Mouse (Mus musculus) MEL (cell line): Measurements from ENCODE around the gene Arid1a. TPM values are rescaled to one million over a fixed set of nuclear protein-coding genes. Genes with fewer than 3 reads are reported as not detected.

ENCODE experiments used
- DNase-seq: peaks from one replicate; pipeline ENCODE4 v3.0.0; 2011; ENCODE audit warnings: low read depth, low spot score
- H3K27ac ChIP-seq: 2 replicates; pipeline ENCODE4 v1.5.1; 2012; ENCODE audit warnings: low read depth, mild to moderate bottlenecking, control low read depth, low read length, moderate library complexity; ENCODE audit not compliant: control insufficient read depth
- H3K27me3 ChIP-seq, 2 experiments: fragments of 150-350 bp in 1 of 2; sonication (generic) in 1 of 2; 2 replicates each; pipeline ENCODE4 v1.6.1; 2012; ENCODE audit warnings: low read length in 2 of 2, mild to moderate bottlenecking in 2 of 2, improper control_type of control experiment in 1 of 2, moderate library complexity in 1 of 2; ENCODE audit not compliant: insufficient read depth in 2 of 2, control insufficient read depth in 1 of 2
- H3K36me3 ChIP-seq, 2 experiments: 2 replicates each; pipeline ENCODE4 v1.6.1; 2012 to 2014; ENCODE audit warnings: low read length in 2 of 2, improper control_type of control experiment in 1 of 2, inconsistent platforms in 1 of 2, mild to moderate bottlenecking in 1 of 2; ENCODE audit not compliant: insufficient read depth in 2 of 2, control insufficient read depth in 1 of 2
- H3K4me1 ChIP-seq, 2 experiments: fragments of 150-350 bp in 1 of 2; sonication (generic) in 1 of 2; 2 replicates each; pipeline ENCODE4 v1.6.1; 2012; ENCODE audit warnings: low read length in 2 of 2, improper control_type of control experiment in 1 of 2, mild to moderate bottlenecking in 1 of 2; ENCODE audit not compliant: insufficient read depth in 2 of 2, control insufficient read depth in 1 of 2
- H3K4me3 ChIP-seq, 2 experiments: fragments of 150-350 bp in 1 of 2; sonication (generic) in 1 of 2; 2 replicates each; pipeline ENCODE4 v1.5.1; 2012; ENCODE audit warnings: low read depth in 2 of 2, low read length in 2 of 2, mild to moderate bottlenecking in 2 of 2, moderate library complexity in 2 of 2, control low read depth in 1 of 2, improper control_type of control experiment in 1 of 2; ENCODE audit not compliant: control insufficient read depth in 1 of 2, insufficient read depth in 1 of 2
- H3K79me2 ChIP-seq: 2 replicates; pipeline ENCODE4 v1.6.1; 2012; ENCODE audit warnings: mild to moderate bottlenecking, low read length, moderate library complexity; ENCODE audit not compliant: control insufficient read depth, poor library complexity, insufficient read depth
- H3K9ac ChIP-seq: 2 replicates; pipeline ENCODE4 v1.6.1; 2012; ENCODE audit warnings: low read depth, mild to moderate bottlenecking, control low read depth, low read length, moderate library complexity; ENCODE audit not compliant: control insufficient read depth, poor library complexity, severe bottlenecking
- H3K9me3 ChIP-seq: fragments of 150-350 bp; sonication (generic); replicated peaks from 2 replicates; pipeline ENCODE4 v1.6.1; 2012; ENCODE audit warnings: mild to moderate bottlenecking, low read length, improper control_type of control experiment, moderate library complexity; ENCODE audit not compliant: insufficient read depth
- BHLHE40 ChIP-seq: IDR thresholded peaks from 2 replicates; pipeline ENCODE4 v1.6.1; 2012; ENCODE audit warnings: low read depth, mild to moderate bottlenecking, inconsistent platforms, low read length, improper control_type of control experiment, borderline replicate concordance
- CHD1 ChIP-seq: IDR thresholded peaks from 2 replicates; pipeline ENCODE4 v1.6.1; 2012; ENCODE audit warnings: low read depth, mild to moderate bottlenecking, inconsistent platforms, low read length, improper control_type of control experiment
- CHD2 ChIP-seq: IDR thresholded peaks from 2 replicates; pipeline ENCODE4 v1.6.1; 2011; ENCODE audit warnings: low read length, improper control_type of control experiment
- GATA1 ChIP-seq: IDR thresholded peaks from 2 replicates; pipeline ENCODE4 v1.6.1; 2011; ENCODE audit warnings: low read depth, low read length, improper control_type of control experiment
- HCFC1 ChIP-seq: IDR thresholded peaks from 2 replicates; pipeline ENCODE4 v1.6.1; 2012; ENCODE audit warnings: low read depth, mild to moderate bottlenecking, inconsistent platforms, low read length, improper control_type of control experiment, moderate library complexity
- KAT2A ChIP-seq: conservative IDR thresholded peaks from 2 replicates; pipeline ENCODE4 v1.6.1; 2012; ENCODE audit warnings: low read depth, low read length, improper control_type of control experiment, inconsistent platforms
- MAFK ChIP-seq: IDR thresholded peaks from 2 replicates; pipeline ENCODE4 v1.6.1; 2011; ENCODE audit warnings: low read depth, mild to moderate bottlenecking, low read length, improper control_type of control experiment, borderline replicate concordance
- MAZ ChIP-seq: IDR thresholded peaks from 2 replicates; pipeline ENCODE4 v1.6.1; 2012; ENCODE audit warnings: low read depth, mild to moderate bottlenecking, inconsistent platforms, low read length, improper control_type of control experiment
- MEF2A ChIP-seq: IDR thresholded peaks from 2 replicates; pipeline ENCODE4 v1.6.1; 2014; ENCODE audit warnings: low read depth, mild to moderate bottlenecking, inconsistent platforms, low read length, improper control_type of control experiment; ENCODE audit not compliant: poor library complexity, insufficient replicate concordance, severe bottlenecking; ENCODE audit errors: extremely low read depth
- MYC ChIP-seq: IDR thresholded peaks from 2 replicates; pipeline ENCODE4 v1.6.1; 2011; ENCODE audit warnings: low read depth, mild to moderate bottlenecking, low read length, improper control_type of control experiment, moderate library complexity
- POLR2A ChIP-seq, 2 experiments: IDR thresholded peaks; 2 replicates each; pipeline ENCODE4 v1.6.1; 2011 to 2012; ENCODE audit warnings: low read length in 2 of 2, mild to moderate bottlenecking in 2 of 2, control low read depth in 1 of 2, improper control_type of control experiment in 1 of 2, low read depth in 1 of 2, moderate library complexity in 1 of 2; ENCODE audit not compliant: control insufficient read depth in 1 of 2, insufficient read depth in 1 of 2, poor library complexity in 1 of 2
- SIN3A ChIP-seq: IDR thresholded peaks from 2 replicates; pipeline ENCODE4 v1.6.1; 2012; ENCODE audit warnings: low read length, improper control_type of control experiment, inconsistent platforms
- TBP ChIP-seq: IDR thresholded peaks from 2 replicates; pipeline ENCODE4 v1.8.0; 2011; ENCODE audit warnings: low read depth, low read length, improper control_type of control experiment
- UBTF ChIP-seq: IDR thresholded peaks from 2 replicates; pipeline ENCODE4 v1.6.1; 2012; ENCODE audit warnings: low read depth, mild to moderate bottlenecking, inconsistent platforms, low read length, improper control_type of control experiment, moderate library complexity, borderline replicate concordance; ENCODE audit not compliant: insufficient read depth
- USF1 ChIP-seq: IDR thresholded peaks from 2 replicates; pipeline ENCODE4 v1.6.1; 2014; ENCODE audit warnings: low read depth, mild to moderate bottlenecking, inconsistent platforms, low read length, improper control_type of control experiment, moderate library complexity
- ZMIZ1 ChIP-seq: IDR thresholded peaks from 2 replicates; pipeline ENCODE4 v1.6.1; 2012; ENCODE audit warnings: low read depth, mild to moderate bottlenecking, inconsistent platforms, low read length, improper control_type of control experiment, moderate library complexity
- ZNF384 ChIP-seq: IDR thresholded peaks from 2 replicates; pipeline ENCODE4 v1.6.1; 2012; ENCODE audit warnings: low read depth, mild to moderate bottlenecking, inconsistent platforms, low read length, improper control_type of control experiment
- polyA plus RNA-seq, 2 experiments: library from polyadenylated mRNA; stranded (reverse) in 1 of 2; unstranded in 1 of 2; fragments of >175 nt in 1 of 2; fragments of >200 nt in 1 of 2; gene quantifications; 2 replicates each; pipeline versions ENCODE4 v1.2.1 to v1.2.4; 2012; ENCODE audit warnings: low replicate concordance in 2 of 2, low read depth in 1 of 2; ENCODE audit not compliant: insufficient read length in 2 of 2, insufficient read depth in 1 of 2, missing spikeins in 1 of 2
- total RNA-seq: library from RNA; depleted of rRNA; stranded (reverse); fragments of 300-350 nt; gene quantifications from 2 replicates; pipeline ENCODE4 v1.2.3, GENCODE M21; 2012; rRNA removed

Gene Arid1a
- 18.1 and 22.7 TPM in 2 replicates for total RNA-seq
- polyA plus RNA-seq = 10 to 100 TPM; 70.6 to 83.3 TPM

- H3K4me1 ChIP-seq = peaks cover 0 to 11% of the 10 kb centered on the region in 2 experiments; a peak in 2 of 4 replicates
- DNase-seq = peak; percentile 96
- H3K27me3 ChIP-seq = no peaks in the 10 kb centered on the region
- H3K36me3 ChIP-seq = peaks cover 0 to 3% of the 10 kb centered on the region in 2 experiments; a peak in 2 of 4 replicates
- TF ChIP-seq GATA1 (peak; percentile 90), UBTF (peak; percentile 5; the same call in 1 of the 2 replicates), MEF2A (no peak), CHD2 (no peak), POLR2A (IDR thresholded peaks at IDR 0.05; ENCODE audit: control insufficient read depth in 1 of 2, insufficient read depth in 1 of 2, low read depth in 1 of 2, low read length in 2 of 2, poor library complexity in 1 of 2) (peak; percentile 84 to 89), MAZ (no peak), SIN3A (no peak), ZMIZ1 (no peak), USF1 (no peak), BHLHE40 (no peak), HCFC1 (no peak), TBP (peak; percentile 95), ZNF384 (no peak), MAFK (no peak), MYC (no peak), CHD1 (no peak), KAT2A (no peak)
- peak within 1 kb of the TSS; percentile 99 for H3K27ac ChIP-seq
- H3K4me3 ChIP-seq = peak within 1 kb of the TSS; percentile 45 to 54
- H3K9ac ChIP-seq = peak within 1 kb of the TSS; percentile 91
- H3K79me2 ChIP-seq = peaks cover 44% of the 10 kb centered on the region
- H3K9me3 ChIP-seq = no peaks in the 10 kb centered on the region
Measured at GRCm38 (mm10) chr4:133756514-133757268, at the start of gene Arid1a. TSS of gene Arid1a (minus strand) at chr4:133756769.
